Mouse (Mus musculus) CH12.LX (cell line): ENCODE data around the gene Morc2a. TPM values are rescaled to one million over a fixed set of nuclear protein-coding genes. Genes with fewer than 3 reads are reported as not detected.

Experiments
- DNase-seq: peaks from one replicate; pipeline ENCODE4 v3.0.0-alpha.2; 2013; ENCODE audit errors: extremely low read depth
- H3K27ac ChIP-seq: 2 replicates; pipeline ENCODE4 v1.5.1; 2012; ENCODE audit warnings: low read depth, mild to moderate bottlenecking, control low read depth, moderate library complexity; ENCODE audit not compliant: insufficient read depth
- H3K27me3 ChIP-seq: replicated peaks from 2 replicates; pipeline ENCODE3; 2012; ENCODE audit warnings: inconsistent platforms
- H3K36me3 ChIP-seq, 2 experiments: replicated peaks in 1 of 2; 2 replicates each; pipeline versions ENCODE3 to v1.6.1; 2012; ENCODE audit warnings: inconsistent platforms in 1 of 2, low read length in 1 of 2, mild to moderate bottlenecking in 1 of 2, mixed read lengths in 1 of 2, moderate library complexity in 1 of 2; ENCODE audit not compliant: control insufficient read depth in 1 of 2, insufficient read depth in 1 of 2
- H3K4me1 ChIP-seq, 2 experiments: 2 replicates each; pipeline ENCODE4 v1.6.1; 2012; ENCODE audit warnings: inconsistent platforms in 1 of 2, moderate library complexity in 1 of 2; ENCODE audit not compliant: insufficient read depth in 2 of 2, control insufficient read depth in 1 of 2
- H3K4me2 ChIP-seq: 2 replicates; pipeline ENCODE4 v1.6.1; 2012; ENCODE audit warnings: low read depth, mild to moderate bottlenecking, control low read depth; ENCODE audit not compliant: poor library complexity, insufficient read depth, severe bottlenecking
- H3K4me3 ChIP-seq, 3 experiments: fragments of 150-350 bp in 1 of 3; sonication (generic) in 1 of 3; replicated peaks in 1 of 3; 2 replicates each; pipeline versions ENCODE3 to v1.5.1; 2011 to 2012; ENCODE audit warnings: low read depth in 2 of 3, low read length in 2 of 3, mild to moderate bottlenecking in 2 of 3, moderate library complexity in 2 of 3, control low read depth in 1 of 3, improper control_type of control experiment in 1 of 3, inconsistent platforms in 1 of 3, mixed read lengths in 1 of 3; ENCODE audit not compliant: poor library complexity in 1 of 3
- H3K79me2 ChIP-seq: replicated peaks from 2 replicates; pipeline ENCODE4 v1.6.1; 2012; ENCODE audit warnings: mild to moderate bottlenecking, moderate library complexity; ENCODE audit not compliant: control insufficient read depth, poor library complexity, insufficient read depth, severe bottlenecking; ENCODE audit errors: extremely low read depth
- H3K9ac ChIP-seq: 2 replicates; pipeline ENCODE4 v1.6.1; 2012; ENCODE audit warnings: low read depth, mild to moderate bottlenecking, control low read depth, moderate library complexity; ENCODE audit not compliant: insufficient read depth
- H3K9me3 ChIP-seq: replicated peaks from 2 replicates; pipeline ENCODE3; 2012; ENCODE audit warnings: low read length, inconsistent platforms, mixed read lengths
- CHD1 ChIP-seq: IDR thresholded peaks from 2 replicates; pipeline ENCODE4 v1.6.1; 2012; ENCODE audit warnings: low read depth, low read length, improper control_type of control experiment, inconsistent platforms
- CTCF ChIP-seq, 2 experiments: IDR thresholded peaks in 1 of 2; conservative IDR thresholded peaks in 1 of 2; 2 replicates each; pipeline ENCODE4 v1.5.1; 2011 to 2012; ENCODE audit warnings: low read depth in 2 of 2, low read length in 2 of 2, improper control_type of control experiment in 1 of 2, inconsistent platforms in 1 of 2, mild to moderate bottlenecking in 1 of 2, moderate library complexity in 1 of 2
- ETS1 ChIP-seq: conservative IDR thresholded peaks from 2 replicates; pipeline ENCODE4 v1.6.1; 2012; ENCODE audit warnings: low read depth, mild to moderate bottlenecking, inconsistent platforms, low read length, improper control_type of control experiment, moderate library complexity
- IRF4 ChIP-seq: IDR thresholded peaks from 2 replicates; pipeline ENCODE4 v1.6.1; 2014; ENCODE audit warnings: low read depth, mild to moderate bottlenecking, inconsistent platforms, low read length, improper control_type of control experiment
- MXI1 ChIP-seq: IDR thresholded peaks from 2 replicates; pipeline ENCODE4 v1.6.1; 2011; ENCODE audit warnings: mild to moderate bottlenecking, low read depth, low read length, improper control_type of control experiment
- MYC ChIP-seq: IDR thresholded peaks from 2 replicates; pipeline ENCODE4 v1.6.1; 2011; ENCODE audit warnings: low read depth, mild to moderate bottlenecking, improper control_type of control experiment, low read length
- SMC3 ChIP-seq: IDR thresholded peaks from 2 replicates; pipeline ENCODE4 v1.6.1; 2011; ENCODE audit warnings: low read depth, low read length, improper control_type of control experiment
- dilution Hi-C: fragments of 300-500 bp; cut with MboI; formaldehyde crosslinking; loops from 2 replicates; pipeline ENCODE4 v1.14.3; 2020; ENCODE audit warnings: low sequenced_read_pairs; ENCODE audit not compliant: extremely low pct_unique_long_range_greater_than_20kb, extremely low pct_ligation_motif_present
- in situ Hi-C: fragments of 300-500 bp; cut with MboI; formaldehyde crosslinking; loops from 3 replicates; pipeline ENCODE4 v1.14.3; 2019; ENCODE audit warnings: low sequenced_read_pairs, low pct_ligation_motif_present, low pct_unique_long_range_greater_than_20kb, mixed read lengths
- polyA plus RNA-seq: library from polyadenylated mRNA; unstranded; fragments of >175 nt; gene quantifications from 2 replicates; pipeline ENCODE4 v1.2.1, GENCODE M21; 2012; ENCODE audit warnings: low read depth; ENCODE audit not compliant: insufficient read length
- total RNA-seq, 2 experiments: library from RNA; depleted of rRNA; stranded (reverse); fragments of 300-350 nt in 1 of 2; fragments of >200 nt in 1 of 2; gene quantifications; 2 replicates each; pipeline ENCODE4 v1.2.3; 2012 to 2014

Gene Morc2a
- total and polyA plus RNA-seq, 3 experiments: 28.1 to 44.1 (median 28.2) TPM

- dilution Hi-C loops: no loop called here
- in situ Hi-C loops: loop anchor here (5.0 kb wide), 1 partner anchor 41 kb away; no protein-coding TSS in a partner anchor
Measured at GRCm38 (mm10) chr11:3738778-3739177, 89.8 kb downstream of the Morc2a start.

More at GRCm38 (mm10) chr11:3738778-3739177, 89.8 kb downstream of the Morc2a start:
- no peak overlapping the region for H3K4me3 ChIP-seq
- no peaks in the 10 kb centered on the region for H3K79me2 ChIP-seq
- no peak overlapping the region for H3K27ac ChIP-seq
- H3K9me3 ChIP-seq: no peaks in the 10 kb centered on the region
- peaks cover 39% of the 10 kb centered on the region for H3K27me3 ChIP-seq
- H3K36me3 ChIP-seq: no peaks in the 10 kb centered on the region
- H3K4me1 ChIP-seq: no peaks in the 10 kb centered on the region
- no peak for DNase-seq
- no peak overlapping the region for H3K4me2 ChIP-seq
- no peak overlapping the region for H3K9ac ChIP-seq
- TF ChIP-seq MYC (no peak), MXI1 (no peak), ETS1 (no peak), CTCF (conservative IDR thresholded peaks at IDR 0.05 in 1 of 2, IDR thresholded peaks at IDR 0.05 in 1 of 2; ENCODE audit: low read depth in 2 of 2, low read length in 2 of 2) (no peak), IRF4 (no peak), CHD1 (no peak), SMC3 (no peak)

Other genes starting within 250 kb of the Morc2a start
- 49.7 and 64.0 TPM in 2 replicates for gene Limk2, start 240.0 kb upstream of the Morc2a start, total RNA-seq (2012; rRNA removed)
- 41.5 and 41.8 TPM in 2 replicates for gene Limk2, start 240.0 kb upstream of the Morc2a start, total RNA-seq (2014; rRNA removed)
- gene Limk2, start 240.0 kb upstream of the Morc2a start, polyA plus RNA-seq: 45.2 and 46.1 TPM in 2 replicates
- 15.6 and 15.7 TPM in 2 replicates for gene Rnf185, start 196.8 kb upstream of the Morc2a start, total RNA-seq (2012; rRNA removed)
- gene Rnf185, start 196.8 kb upstream of the Morc2a start, total RNA-seq (2014; rRNA removed): 22.7 and 26.4 TPM in 2 replicates
- 25.3 and 26.7 TPM in 2 replicates for gene Rnf185, start 196.8 kb upstream of the Morc2a start, polyA plus RNA-seq
- not detected in 2 replicates for gene Pla2g3, start 160.9 kb upstream of the Morc2a start, total RNA-seq (2012; rRNA removed)
- gene Pla2g3, start 160.9 kb upstream of the Morc2a start, total RNA-seq (2014; rRNA removed): not detected in 2 replicates
- not detected in 2 replicates for gene Pla2g3, start 160.9 kb upstream of the Morc2a start, polyA plus RNA-seq
- gene Inpp5j, start 144.4 kb upstream of the Morc2a start, total RNA-seq (2012; rRNA removed): not detected in 2 replicates
- not detected in 2 replicates for gene Inpp5j, start 144.4 kb upstream of the Morc2a start, total RNA-seq (2014; rRNA removed)
- not detected in 2 replicates for gene Inpp5j, start 144.4 kb upstream of the Morc2a start, polyA plus RNA-seq
- 29.6 and 33.0 TPM in 2 replicates for gene Selenom, start 134.5 kb upstream of the Morc2a start, total RNA-seq (2012; rRNA removed)
- gene Selenom, start 134.5 kb upstream of the Morc2a start, total RNA-seq (2014; rRNA removed): 4.9 and 7.1 TPM in 2 replicates
- gene Selenom, start 134.5 kb upstream of the Morc2a start, polyA plus RNA-seq: 4.1 and 5.5 TPM in 2 replicates
- gene Smtn, start 108.6 kb upstream of the Morc2a start, total RNA-seq (2012; rRNA removed): 2.9 and 3.1 TPM in 2 replicates
- gene Smtn, start 108.6 kb upstream of the Morc2a start, total RNA-seq (2014; rRNA removed): 0.58 and 0.77 TPM in 2 replicates
- gene Smtn, start 108.6 kb upstream of the Morc2a start, polyA plus RNA-seq: 5.0 and 5.3 TPM in 2 replicates
- not detected in 2 replicates for gene Osbp2, start 214.7 kb downstream of the Morc2a start, total RNA-seq (2012; rRNA removed)
- gene Osbp2, start 214.7 kb downstream of the Morc2a start, total RNA-seq (2014; rRNA removed): not detected in 2 replicates
- gene Osbp2, start 214.7 kb downstream of the Morc2a start, polyA plus RNA-seq: not detected in 2 replicates
- 0.08 and 0.21 TPM in 2 replicates for gene 4921536K21Rik, start 245.9 kb downstream of the Morc2a start, total RNA-seq (2012; rRNA removed)
- 0.08 TPM in 1 of 2 replicates, not detected in the other for gene 4921536K21Rik, start 245.9 kb downstream of the Morc2a start, total RNA-seq (2014; rRNA removed)
- gene 4921536K21Rik, start 245.9 kb downstream of the Morc2a start, polyA plus RNA-seq: 0.56 and 0.61 TPM in 2 replicates
- gene Dusp18, start 246.0 kb downstream of the Morc2a start, total RNA-seq (2012; rRNA removed): 4.7 and 4.8 TPM in 2 replicates
- gene Dusp18, start 246.0 kb downstream of the Morc2a start, total RNA-seq (2014; rRNA removed): 2.3 and 2.8 TPM in 2 replicates
- gene Dusp18, start 246.0 kb downstream of the Morc2a start, polyA plus RNA-seq: 5.5 and 6.6 TPM in 2 replicates